Mouse (Mus musculus) c-Kit-positive CD71-positive TER-119-positive erythroid progenitor cells, embryonic 14.5 days (primary cell): ENCODE results near the gene Actc1.
A peak's percentile ranks its signal among the peaks of the same experiment; 100 is the strongest.

Experiments
- DNase-seq: peaks from one replicate; pipeline ENCODE4 v3.0.0-alpha.2; 2013; ENCODE audit warnings: low spot score

Actc1 gene

GRCm38 (mm10) chr2:114052696-114053598 lies at the start of gene Actc1:
TSS of gene Actc1 (minus strand) at chr2:114053548.
- DNase-seq: no peak

DNA sequence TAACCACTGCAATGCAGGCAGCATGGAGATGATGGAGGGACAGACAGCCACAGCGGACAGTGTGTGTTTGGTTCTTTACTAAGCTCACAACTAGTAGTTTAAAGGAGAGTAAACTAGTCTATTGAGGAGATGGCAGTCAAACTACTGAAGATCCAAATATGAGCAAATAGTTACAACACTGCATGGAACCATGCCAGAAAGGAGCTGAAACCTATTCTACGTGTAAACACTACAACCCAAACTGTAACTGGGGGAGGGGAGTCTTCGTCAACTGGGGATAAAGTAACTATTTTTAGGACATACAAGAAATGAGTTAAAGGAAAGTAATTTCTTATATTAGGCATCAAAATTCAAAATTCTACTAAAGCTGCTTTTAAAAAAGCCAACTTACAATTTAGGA lies 49.1 kb upstream of the Actc1 start:
- DNase-seq: no peak

DNA sequence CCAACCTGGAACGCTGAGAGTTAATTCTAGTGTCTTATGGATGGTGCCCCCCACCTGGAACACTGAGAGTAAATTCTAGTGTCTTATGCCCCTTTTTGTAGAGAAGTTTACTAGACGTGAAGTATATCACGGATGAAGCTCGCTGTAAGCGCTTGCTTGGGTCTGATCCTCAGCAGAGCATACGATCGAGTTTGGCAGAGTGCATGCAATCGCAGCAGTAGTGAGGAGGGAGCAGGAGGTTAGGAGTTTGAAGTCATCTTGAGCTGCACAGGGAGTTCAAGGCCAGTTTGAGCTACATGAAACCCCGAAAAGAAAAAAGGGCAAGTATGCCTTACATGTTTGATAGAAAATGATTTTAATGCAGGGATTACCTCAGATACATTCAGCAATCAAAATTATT lies 47.5 kb upstream of the Actc1 start:
- DNase-seq: no peak

DNA sequence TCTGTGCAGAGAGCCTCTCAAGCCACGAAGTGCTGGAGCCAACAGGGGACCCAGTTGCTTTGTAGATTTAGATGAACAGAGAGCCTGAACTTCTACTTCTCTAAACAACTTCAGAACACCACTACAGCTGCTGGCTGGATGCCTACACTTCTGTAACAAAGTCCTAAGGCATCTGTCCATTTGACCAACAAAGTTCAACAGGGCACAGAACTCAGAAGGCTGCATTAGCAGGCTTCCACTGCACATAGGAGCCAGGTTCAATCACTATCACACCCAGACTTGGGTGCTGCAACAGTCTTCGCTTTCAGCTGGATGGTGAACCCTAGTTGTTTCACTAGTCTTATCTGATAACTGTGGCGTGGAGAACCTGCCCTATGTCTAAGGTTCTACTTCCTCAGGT lies 46.5 kb upstream of the Actc1 start:
- no peak for DNase-seq

DNA sequence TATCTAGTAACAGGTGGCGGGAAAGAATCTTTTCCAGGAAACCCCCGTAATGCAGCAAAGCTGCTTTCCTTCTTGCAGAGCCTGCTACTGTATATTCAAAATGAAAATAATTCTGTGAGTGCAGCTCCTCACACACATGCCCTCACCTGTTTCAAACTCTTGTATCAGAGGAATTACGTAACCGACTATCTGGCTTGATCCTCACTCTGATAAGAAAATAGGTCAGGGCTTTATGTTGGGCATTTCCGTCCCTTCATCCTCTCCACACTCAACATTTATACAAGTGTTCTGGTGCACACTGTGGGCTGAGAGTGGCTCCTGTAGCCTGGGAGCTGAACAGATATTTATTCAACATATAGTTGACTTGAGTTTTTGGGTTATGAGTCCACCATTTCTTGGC lies 45.8 kb upstream of the Actc1 start:
- no peak for DNase-seq

DNA sequence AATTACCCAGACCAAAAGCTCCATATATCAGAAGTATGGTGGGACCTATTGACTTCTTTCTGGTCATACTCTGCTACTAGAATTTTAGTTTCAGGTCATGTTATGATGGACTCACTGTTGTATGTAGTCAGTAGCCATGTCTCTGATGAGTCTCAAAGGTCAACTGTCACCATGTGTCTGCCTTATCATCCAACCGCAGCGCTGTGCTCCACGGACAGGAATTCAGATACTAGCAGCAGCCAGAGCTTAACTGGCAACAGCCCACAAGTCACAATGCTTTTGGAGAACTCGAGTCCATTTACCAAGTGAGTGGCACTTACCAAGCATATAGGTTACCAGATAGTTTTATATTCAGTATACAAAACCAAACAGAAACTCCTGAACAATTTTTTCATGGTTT lies 44.3 kb upstream of the Actc1 start:
- peak; percentile 17 for DNase-seq

- DNase-seq: no peak
Measured at GRCm38 (mm10) chr2:114096570-114096969, 43.2 kb upstream of the Actc1 start.

- no peak for DNase-seq
Measured at GRCm38 (mm10) chr2:114095348-114095747, 42.0 kb upstream of the Actc1 start.

GRCm38 (mm10) chr2:114094696-114095095 lies 41.3 kb upstream of the Actc1 start:
- DNase-seq: no peak

DNA sequence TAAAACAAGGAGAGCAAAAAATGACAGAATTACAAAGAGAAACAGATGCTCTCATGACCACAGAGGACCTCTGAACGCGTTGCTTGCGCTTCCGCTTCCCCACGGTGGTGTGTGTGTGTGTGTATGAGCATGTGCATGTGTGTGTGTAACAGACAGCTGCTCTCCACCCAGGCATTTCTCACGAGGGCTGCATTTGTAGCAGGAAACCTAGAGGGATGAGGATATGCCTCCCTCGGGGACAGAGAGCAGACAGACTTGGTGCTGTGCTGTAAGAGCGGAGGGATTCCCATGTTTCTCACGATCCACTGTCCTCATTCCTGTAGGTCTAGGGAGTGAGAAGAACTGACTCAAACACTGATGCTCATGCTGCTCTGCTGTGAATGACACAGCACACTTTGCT lies 40.2 kb upstream of the Actc1 start:
- no peak for DNase-seq

DNA sequence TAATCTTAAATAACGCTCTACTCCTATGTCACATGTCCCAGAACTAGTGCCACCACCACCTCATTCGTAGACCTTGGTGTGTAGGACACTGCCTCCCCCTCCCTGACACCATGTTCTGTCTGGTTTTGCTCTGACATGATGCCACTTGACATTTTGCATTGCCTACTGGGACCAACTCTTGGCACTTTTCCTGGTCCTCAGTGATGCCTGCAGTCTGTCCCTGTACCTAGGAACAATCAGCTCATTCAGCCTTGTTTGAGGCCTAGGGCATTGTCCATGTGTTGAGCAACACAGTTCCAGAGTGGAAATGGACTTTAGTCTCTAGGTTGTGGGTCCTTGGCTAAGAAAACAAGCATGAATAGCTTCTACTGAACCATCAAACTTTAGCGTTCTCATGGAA lies 36.5 kb upstream of the Actc1 start:
- DNase-seq: no peak

DNA sequence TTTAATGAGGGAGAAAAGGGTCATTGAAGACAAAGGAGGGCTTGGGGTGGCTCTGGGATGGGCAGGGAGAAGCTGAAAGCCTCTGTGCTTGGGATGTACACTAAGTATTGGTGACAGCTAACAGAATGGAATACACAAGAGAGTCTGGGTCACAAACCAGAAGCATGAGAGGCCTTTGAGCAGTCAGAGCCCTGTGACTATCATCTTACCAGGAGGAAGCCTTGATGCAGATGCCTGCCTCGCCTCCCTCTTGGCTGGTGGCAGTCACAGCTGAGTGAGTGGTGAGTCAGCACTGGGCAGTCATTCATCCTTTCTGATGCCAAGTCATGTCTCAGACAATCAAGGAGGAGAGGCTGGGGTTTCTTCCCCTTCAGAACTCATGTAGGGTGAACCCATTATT lies 33.9 kb upstream of the Actc1 start:
- DNase-seq: no peak

- DNase-seq: no peak
Measured at GRCm38 (mm10) chr2:114071876-114072275, 18.5 kb upstream of the Actc1 start.

- DNase-seq: no peak
Measured at GRCm38 (mm10) chr2:114066226-114066625, 12.9 kb upstream of the Actc1 start.

- no peak for DNase-seq
Measured at GRCm38 (mm10) chr2:114064004-114064403, 10.7 kb upstream of the Actc1 start.

DNA sequence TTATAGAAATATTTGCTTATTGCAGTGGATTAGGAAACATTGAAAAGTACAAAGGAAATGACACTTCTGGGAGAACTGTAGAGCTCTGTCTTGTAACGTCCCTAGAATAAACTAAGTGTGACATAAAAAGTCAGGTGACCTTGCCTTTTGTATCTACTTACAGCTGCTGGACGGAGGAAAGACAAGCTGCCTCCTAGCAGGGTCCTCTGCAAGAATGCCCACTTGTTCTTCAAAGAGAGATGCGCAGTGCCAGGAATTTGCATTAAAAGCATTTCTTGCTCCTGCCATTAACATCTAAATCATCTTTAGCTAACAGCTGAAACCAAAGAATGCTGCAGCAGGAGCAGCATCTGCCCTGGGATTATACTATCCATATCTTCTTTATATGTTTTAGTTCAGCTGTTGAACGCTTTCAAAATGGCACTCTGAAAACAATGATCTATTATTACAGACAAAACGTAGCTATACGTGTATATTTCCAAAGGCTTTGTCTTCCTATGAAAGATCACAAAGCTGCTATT lies 6.8 kb upstream of the Actc1 start:
- DNase-seq: no peak

GRCm38 (mm10) chr2:114059608-114060007 lies 6.3 kb upstream of the Actc1 start:
- no peak for DNase-seq

DNA sequence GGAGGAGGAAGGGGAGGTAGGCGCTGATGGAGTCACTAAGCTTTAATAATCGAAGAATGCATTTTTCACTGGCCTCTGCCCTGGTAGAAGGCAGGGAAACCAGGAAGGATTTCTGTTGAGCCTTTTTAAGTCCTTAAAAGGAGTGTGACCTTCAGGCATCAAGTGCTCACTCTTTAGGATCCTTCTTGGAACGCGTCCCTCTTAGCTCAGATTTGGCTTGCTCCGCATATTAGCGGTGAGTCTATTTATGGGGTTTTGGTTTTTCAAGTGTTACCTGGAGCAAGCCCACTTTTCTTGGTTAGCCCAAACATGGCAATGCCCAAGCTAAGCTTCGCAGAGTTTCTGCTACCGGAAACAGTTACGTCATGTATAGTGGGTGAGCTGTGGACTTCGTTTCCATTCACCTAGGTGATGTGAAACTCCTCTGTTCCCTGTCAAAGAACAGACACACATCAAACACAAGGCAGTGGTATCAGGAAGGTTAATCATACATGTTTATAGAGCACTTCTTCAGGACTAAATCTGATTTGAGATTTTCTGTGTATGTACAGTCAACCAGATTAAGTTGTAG lies 5.0 kb upstream of the Actc1 start:
- DNase-seq: no peak

DNA sequence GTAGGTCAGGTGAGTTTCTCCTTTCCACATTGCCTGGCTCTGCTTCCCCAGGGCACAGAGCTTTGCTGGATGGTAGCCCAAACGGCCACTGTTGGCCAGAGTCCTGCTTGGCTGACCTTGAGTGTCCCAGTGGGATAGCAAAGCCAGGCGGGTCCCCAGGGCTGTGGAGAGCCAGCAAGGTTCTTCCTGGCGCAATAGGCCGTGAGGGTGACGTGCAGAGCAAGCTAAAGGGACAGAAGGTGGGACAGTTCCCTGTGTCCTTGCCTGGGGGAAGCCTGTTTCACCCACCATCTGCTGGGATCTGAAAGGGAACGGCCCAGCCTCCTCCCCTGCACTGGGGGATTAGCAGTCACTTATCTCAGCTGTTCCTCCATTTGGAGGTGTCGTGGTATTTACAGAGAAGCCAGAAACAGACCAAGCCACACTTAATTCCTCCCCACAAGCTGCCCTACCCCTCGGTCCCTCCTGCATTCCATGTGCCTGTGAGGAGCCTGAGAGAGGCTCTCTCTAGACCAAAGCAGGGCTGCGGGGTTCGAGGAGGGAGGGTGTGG lies 4.0 kb upstream of the Actc1 start:
- no peak for DNase-seq

- no peak for DNase-seq
Measured at GRCm38 (mm10) chr2:114054129-114054528, 781 bp upstream of the Actc1 start.

GRCm38 (mm10) chr2:114051871-114052241 lies 1.5 kb downstream of the Actc1 start:
- no peak for DNase-seq

- DNase-seq: no peak
Measured at GRCm38 (mm10) chr2:114051111-114051870, 2.1 kb downstream of the Actc1 start.
